Mouse (Mus musculus) liver, adult 2 months (tissue): Measurements from ENCODE around the gene Paqr9. TPM values are rescaled to one million over a fixed set of nuclear protein-coding genes. Genes with fewer than 3 reads are reported as not detected.

ENCODE experiments used
- DNase-seq: peaks from one replicate; pipeline ENCODE4 v3.0.0-alpha.2; 2011; ENCODE audit warnings: low read depth, low spot score; ENCODE audit errors: extremely low read depth
- H3K27ac ChIP-seq: fragments of 200-500 bp; replicated peaks from 2 replicates; pipeline ENCODE4 v1.5.1; 2012; ENCODE audit warnings: low read depth, mild to moderate bottlenecking, control low read depth, inconsistent platforms, low read length; ENCODE audit not compliant: insufficient read depth
- H3K27me3 ChIP-seq: fragments of 200-500 bp; 2 replicates; pipeline ENCODE4 v1.6.1; 2012; ENCODE audit warnings: mild to moderate bottlenecking, moderate library complexity, low read length, inconsistent platforms; ENCODE audit not compliant: control insufficient read depth, insufficient read depth
- H3K36me3 ChIP-seq: fragments of 200-500 bp; 2 replicates; pipeline ENCODE4 v1.6.1; 2012; ENCODE audit warnings: low read length, inconsistent platforms; ENCODE audit not compliant: control insufficient read depth, insufficient read depth
- H3K4me1 ChIP-seq: fragments of 200-500 bp; 2 replicates; pipeline ENCODE4 v1.6.1; 2011; ENCODE audit warnings: low read length; ENCODE audit not compliant: control insufficient read depth, insufficient read depth
- H3K4me3 ChIP-seq: fragments of 200-500 bp; 2 replicates; pipeline ENCODE4 v1.5.1; 2011; ENCODE audit warnings: low read depth, mild to moderate bottlenecking, control low read depth, low read length, moderate library complexity; ENCODE audit not compliant: insufficient read depth
- H3K79me2 ChIP-seq: fragments of 200-500 bp; 2 replicates; pipeline ENCODE4 v1.6.1; 2012; ENCODE audit warnings: inconsistent platforms, mild to moderate bottlenecking, low read length, moderate library complexity; ENCODE audit not compliant: control insufficient read depth, insufficient read depth
- H3K9ac ChIP-seq: fragments of 200-500 bp; 2 replicates; pipeline ENCODE4 v1.6.1; 2012; ENCODE audit warnings: low read depth, mild to moderate bottlenecking, control low read depth, inconsistent platforms, low read length
- CTCF ChIP-seq: fragments of 200-500 bp; IDR thresholded peaks from 2 replicates; pipeline ENCODE4 v1.5.1; 2011; ENCODE audit warnings: low read depth, low read length, control low read depth
- POLR2A ChIP-seq: fragments of 200-500 bp; IDR thresholded peaks from 2 replicates; pipeline ENCODE4 v1.6.1; 2011; ENCODE audit warnings: low read length, control low read depth; ENCODE audit not compliant: insufficient read depth; ENCODE audit errors: extremely low read depth
- WGBS: fragments of 180-500 bp; shearing (Covaris S2); methylation state at CpG from one replicate; pipeline ENCODE4 v1.1.7; 2018; 5-methylcytosine and 5-hydroxymethylcytosine counted together
- polyA plus RNA-seq: library from polyadenylated mRNA; depleted of rRNA; stranded (reverse); fragments of >200 nt; gene quantifications from 2 replicates; pipeline ENCODE4 v1.2.3, GENCODE M21; 2012
- total RNA-seq: library from RNA; depleted of rRNA; stranded (reverse); fragments of >200 nt; gene quantifications from 2 replicates; pipeline ENCODE4 v1.2.3, GENCODE M21; 2014

The Paqr9 gene
- total and polyA plus RNA-seq, 2 experiments = 56.1 to 107 TPM

DNA sequence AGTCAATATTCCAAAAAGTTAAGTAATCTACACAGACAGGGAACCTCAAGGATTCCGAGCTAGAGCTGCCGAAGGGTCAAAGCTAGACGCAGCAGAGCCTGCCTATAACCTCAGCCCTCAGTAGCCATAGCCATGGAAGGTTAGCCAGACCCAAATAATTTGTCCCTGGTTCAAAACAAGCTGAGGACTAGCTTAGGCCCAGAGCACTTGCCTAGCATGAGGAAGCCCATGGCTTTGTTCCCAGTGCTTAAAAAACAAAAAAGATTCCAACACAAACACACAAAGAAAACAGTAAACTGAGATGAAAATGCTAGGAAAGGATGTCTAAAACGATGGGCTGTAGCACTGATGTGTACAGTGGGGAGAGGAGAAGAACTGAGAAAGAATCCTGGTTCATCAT is 14.7 kb downstream of the Paqr9 start:
- H3K9ac ChIP-seq = peak overlapping the region; percentile 47; the same call in 1 of the 2 replicates
- H3K79me2 ChIP-seq = no peaks in the 10 kb centered on the region
- H3K4me3 ChIP-seq = no peak overlapping the region
- DNase-seq = peak; percentile 81
- peaks cover 38% of the 10 kb centered on the region for H3K4me1 ChIP-seq
- 22% methylated on average over 4 of the region's 4 CpGs for WGBS
- H3K36me3 ChIP-seq = no peaks in the 10 kb centered on the region
- TF ChIP-seq POLR2A = no peak
- TF ChIP-seq CTCF = no peak
- no peaks in the 10 kb centered on the region for H3K27me3 ChIP-seq
- peak overlapping the region; percentile 78 for H3K27ac ChIP-seq

- 27% methylated on average over 6 of the region's 6 CpGs for WGBS
- peak; percentile 93 for DNase-seq
- Histone ChIP-seq H3K36me3 (no peaks in the 10 kb centered on the region), H3K9ac (no peak overlapping the region; the same call in 1 of the 2 replicates), H3K79me2 (no peaks in the 10 kb centered on the region; the same call in 1 of the 2 replicates), H3K4me1 (peaks cover 32% of the 10 kb centered on the region), H3K27me3 (no peaks in the 10 kb centered on the region), H3K27ac (peak overlapping the region; percentile 50; the same call in 1 of the 2 replicates), H3K4me3 (peak overlapping the region; percentile 53; the same call in 1 of the 2 replicates)
- TF ChIP-seq POLR2A = peak; percentile 59; the same call in 1 of the 2 replicates
- TF ChIP-seq CTCF = no peak
These were observed 18.0 kb downstream of the Paqr9 start for GRCm38 (mm10) chr9:95577502-95577901.

DNA sequence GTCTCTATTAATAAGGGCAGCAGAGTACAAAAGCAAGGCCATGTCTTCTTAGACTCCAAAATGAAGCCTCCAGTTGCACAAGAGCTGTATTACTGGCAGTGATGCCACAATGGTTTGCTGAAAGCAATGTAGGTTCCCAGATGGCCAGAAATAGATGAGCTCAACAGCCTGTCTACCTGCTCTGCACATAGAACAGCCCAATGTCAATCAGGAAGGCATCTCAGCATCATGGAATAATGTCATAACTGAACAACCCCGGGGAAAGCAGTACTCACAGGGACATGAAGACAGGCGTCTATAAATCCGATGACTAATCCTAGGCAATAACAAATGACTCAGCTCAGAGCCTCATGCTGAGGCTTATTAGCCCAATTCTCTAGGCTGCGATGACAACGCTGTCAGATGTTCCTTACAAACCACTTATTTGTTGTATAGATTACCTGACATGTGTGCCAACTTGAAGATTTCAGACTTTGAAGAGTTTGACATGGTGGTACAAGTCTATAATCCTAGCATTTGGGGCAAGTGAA is 19.0 kb downstream of the Paqr9 start:
- H3K36me3 ChIP-seq = no peaks in the 10 kb centered on the region
- TF ChIP-seq CTCF (no peak), POLR2A (no peak)
- WGBS = 91% methylated on average over 5 of the region's 5 CpGs
- no peak overlapping the region for H3K9ac ChIP-seq
- peaks cover 24% of the 10 kb centered on the region for H3K4me1 ChIP-seq
- no peak overlapping the region for H3K4me3 ChIP-seq
- DNase-seq = peak; percentile 54
- no peaks in the 10 kb centered on the region; the same call in 1 of the 2 replicates for H3K79me2 ChIP-seq
- H3K27ac ChIP-seq = no peak overlapping the region; the same call in 1 of the 2 replicates
- no peaks in the 10 kb centered on the region for H3K27me3 ChIP-seq

GRCm38 (mm10) chr9:95581021-95581757 is 21.7 kb downstream of the Paqr9 start:
- H3K27me3 ChIP-seq = no peaks in the 10 kb centered on the region
- H3K79me2 ChIP-seq = no peaks in the 10 kb centered on the region; the same call in 1 of the 2 replicates
- TF ChIP-seq POLR2A (no peak), CTCF (no peak)
- no peaks in the 10 kb centered on the region for H3K36me3 ChIP-seq
- 15% methylated on average over 16 of the region's 16 CpGs for WGBS
- peaks cover 9% of the 10 kb centered on the region; the same call in 1 of the 2 replicates for H3K4me1 ChIP-seq
- peak; percentile 100 for DNase-seq
- peak overlapping the region; percentile 8; the same call in 1 of the 2 replicates for H3K9ac ChIP-seq
- peak overlapping the region; percentile 40 for H3K27ac ChIP-seq
- no peak overlapping the region for H3K4me3 ChIP-seq

DNA sequence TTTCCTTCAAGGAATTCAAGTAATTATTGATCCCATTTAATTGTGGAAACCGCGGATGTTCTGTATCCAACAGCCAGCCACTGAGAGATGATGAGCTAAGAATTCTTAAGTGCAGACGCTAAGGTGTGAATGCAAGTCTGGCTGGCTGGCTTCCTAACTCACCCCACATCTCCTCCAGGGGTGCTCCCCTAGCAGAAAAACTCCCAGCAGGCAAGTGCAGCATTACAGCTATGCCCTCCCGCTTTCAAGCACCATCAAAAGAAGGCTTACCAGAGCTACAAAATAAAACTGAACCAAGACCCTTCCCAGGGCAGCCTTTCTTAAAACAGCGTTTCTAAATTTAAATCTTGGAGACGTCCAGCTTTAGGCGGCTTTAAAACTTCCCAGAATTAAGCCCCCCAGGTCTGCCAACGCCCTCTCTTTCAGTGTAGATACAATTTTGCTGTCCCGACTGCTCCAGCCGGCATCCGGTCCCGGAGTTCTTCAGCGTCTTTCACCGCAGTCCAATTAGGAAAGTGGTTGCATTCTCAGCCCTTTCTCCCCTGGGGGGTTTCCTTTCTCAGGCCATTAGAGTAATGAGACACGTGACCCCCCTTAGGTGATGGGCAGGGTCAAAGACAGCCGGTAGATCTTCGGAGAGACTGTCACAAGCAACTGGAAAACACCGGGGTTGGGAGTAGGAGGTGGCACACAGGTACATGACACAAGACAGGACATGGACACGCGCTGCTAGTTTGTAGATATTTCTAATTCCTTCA is 22.5 kb downstream of the Paqr9 start:
- Histone ChIP-seq H3K9ac (peak overlapping the region; percentile 48), H3K27me3 (no peaks in the 10 kb centered on the region), H3K27ac (peak overlapping the region; percentile 40; the same call in 1 of the 2 replicates), H3K36me3 (no peaks in the 10 kb centered on the region), H3K4me3 (no peak overlapping the region; the same call in 1 of the 2 replicates), H3K4me1 (peaks cover 9% of the 10 kb centered on the region; the same call in 1 of the 2 replicates), H3K79me2 (no peaks in the 10 kb centered on the region; the same call in 1 of the 2 replicates)
- no peak for DNase-seq
- no peak for TF ChIP-seq POLR2A
- TF ChIP-seq CTCF = no peak
- 7% methylated on average over 20 of the region's 20 CpGs for WGBS
